Mouse (Mus musculus) forebrain, embryonic 16.5 days (tissue): Measurements from ENCODE around the gene Sdc1. TPM values are rescaled to one million over a fixed set of nuclear protein-coding genes. Genes with fewer than 3 reads are reported as not detected.

Experiments
- ATAC-seq: fragments of 200-750 bp; cut with Nextera tagmentation; 2 replicates; pipeline ENCODE4 v1.8.0; 2017; ENCODE audit warnings: mild to moderate bottlenecking, moderate library complexity
- H3K27ac ChIP-seq: fragments of 300-500 bp; sonication (generic); 2 replicates; pipeline ENCODE4 v1.5.1; 2014; ENCODE audit warnings: low read length, control low read depth
- H3K27me3 ChIP-seq: fragments of 300-500 bp; sonication (generic); replicated peaks from 2 replicates; pipeline ENCODE4 v1.6.1; 2014; ENCODE audit warnings: low read length; ENCODE audit not compliant: control insufficient read depth, insufficient read depth
- H3K36me3 ChIP-seq: fragments of 300-500 bp; sonication (generic); 2 replicates; pipeline ENCODE4 v1.6.1; 2014; ENCODE audit not compliant: control insufficient read depth, insufficient read depth
- H3K4me1 ChIP-seq: fragments of 300-500 bp; sonication (generic); replicated peaks from 2 replicates; pipeline ENCODE4 v1.6.1; 2014; ENCODE audit warnings: low read length; ENCODE audit not compliant: control insufficient read depth, insufficient read depth
- H3K4me2 ChIP-seq: fragments of 300-500 bp; sonication (generic); 2 replicates; pipeline ENCODE4 v1.6.1; 2014; ENCODE audit warnings: mild to moderate bottlenecking, low read length, control low read depth
- H3K4me3 ChIP-seq: fragments of 300-500 bp; sonication (generic); replicated peaks from 2 replicates; pipeline ENCODE4 v1.5.1; 2014; ENCODE audit warnings: mild to moderate bottlenecking, low read length, control low read depth
- H3K9ac ChIP-seq: fragments of 300-500 bp; sonication (generic); replicated peaks from 2 replicates; pipeline ENCODE4 v1.6.1; 2014; ENCODE audit warnings: low read depth, low read length, control low read depth
- H3K9me3 ChIP-seq: fragments of 300-500 bp; sonication (generic); 2 replicates; pipeline ENCODE4 v1.6.1; 2016; ENCODE audit warnings: low read length; ENCODE audit not compliant: control insufficient read depth
- WGBS: fragments of 180-500 bp; shearing (Covaris S2); extraction: QIAGEN DNeasy Blood & Tissue Kit; methylation state at CpG from one replicate; pipeline ENCODE4 v1.1.7; 2014; 5-methylcytosine and 5-hydroxymethylcytosine counted together
- polyA plus RNA-seq: library from polyadenylated mRNA; unstranded; fragments of >200 nt; fragmentation: Nextera tagmentation; extraction: Ambion mirVana; gene quantifications from 2 replicates; pipeline ENCODE4 v1.2.1, GENCODE M21; 2015

Sdc1 gene
- polyA plus RNA-seq, 1 experiment from 2014 or later = 25.0 TPM

GRCm38 (mm10) chr12:8829661-8830040 lies 58.5 kb downstream of the Sdc1 start:
- Histone ChIP-seq H3K4me2 (no peak overlapping the region), H3K9ac (no peak overlapping the region), H3K27me3 (no peaks in the 10 kb centered on the region), H3K4me3 (no peak overlapping the region), H3K9me3 (no peaks in the 10 kb centered on the region), H3K36me3 (no peaks in the 10 kb centered on the region), H3K4me1 (no peaks in the 10 kb centered on the region), H3K27ac (no peak overlapping the region)
- ATAC-seq = no peak
- 98% methylated on average over 5 of the region's 5 CpGs for WGBS

DNA sequence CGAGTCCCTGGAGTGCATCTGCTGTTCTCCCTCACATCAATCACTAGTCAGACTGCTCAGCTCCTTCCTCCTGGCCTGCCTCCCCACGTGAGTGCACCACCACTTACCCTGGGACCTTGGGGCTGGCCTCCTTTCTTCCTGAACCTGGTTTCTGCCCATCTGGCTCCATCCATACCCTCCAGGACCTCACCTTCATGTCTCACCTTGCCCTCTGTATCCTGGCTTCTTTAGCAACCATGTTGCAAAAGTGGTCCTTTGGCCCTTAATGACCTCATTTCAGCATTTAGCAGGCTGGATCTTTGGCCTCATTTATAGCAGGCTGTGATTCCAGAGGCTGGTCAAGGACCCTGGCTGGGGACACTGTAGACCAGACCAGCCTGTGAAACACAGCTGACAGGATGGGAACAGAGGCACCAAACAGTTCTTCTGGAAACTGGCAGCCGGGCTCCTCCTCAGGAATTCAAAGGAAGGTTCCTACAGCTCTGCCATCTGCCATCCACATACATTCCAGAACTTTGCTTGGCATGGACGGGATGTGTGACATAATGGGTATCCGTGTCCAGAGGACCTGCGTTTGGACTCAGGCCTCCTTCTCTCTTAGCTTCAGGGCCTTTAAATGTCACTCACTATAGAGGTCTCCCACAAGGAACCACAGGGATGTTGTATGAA lies 60.0 kb downstream of the Sdc1 start:
- no peak overlapping the region for H3K27ac ChIP-seq
- no peak for ATAC-seq
- no peaks in the 10 kb centered on the region for H3K9me3 ChIP-seq
- H3K27me3 ChIP-seq = no peaks in the 10 kb centered on the region
- no peak overlapping the region for H3K4me2 ChIP-seq
- H3K36me3 ChIP-seq = no peaks in the 10 kb centered on the region
- H3K9ac ChIP-seq = no peak overlapping the region
- no peaks in the 10 kb centered on the region for H3K4me1 ChIP-seq
- 65% methylated on average over 6 of the region's 6 CpGs for WGBS
- H3K4me3 ChIP-seq = no peak overlapping the region

GRCm38 (mm10) chr12:8831710-8832109 lies 60.6 kb downstream of the Sdc1 start:
- WGBS = 90% methylated on average over 6 of the region's 6 CpGs
- Histone ChIP-seq H3K36me3 (no peaks in the 10 kb centered on the region), H3K4me1 (no peaks in the 10 kb centered on the region), H3K4me2 (no peak overlapping the region), H3K27ac (no peak overlapping the region), H3K9ac (no peak overlapping the region), H3K9me3 (no peaks in the 10 kb centered on the region), H3K4me3 (no peak overlapping the region), H3K27me3 (no peaks in the 10 kb centered on the region)
- ATAC-seq = no peak

GRCm38 (mm10) chr12:8840782-8841325 lies 69.7 kb downstream of the Sdc1 start:
- 74% methylated on average over 7 of the region's 7 CpGs for WGBS
- no peaks in the 10 kb centered on the region for H3K4me1 ChIP-seq

DNA sequence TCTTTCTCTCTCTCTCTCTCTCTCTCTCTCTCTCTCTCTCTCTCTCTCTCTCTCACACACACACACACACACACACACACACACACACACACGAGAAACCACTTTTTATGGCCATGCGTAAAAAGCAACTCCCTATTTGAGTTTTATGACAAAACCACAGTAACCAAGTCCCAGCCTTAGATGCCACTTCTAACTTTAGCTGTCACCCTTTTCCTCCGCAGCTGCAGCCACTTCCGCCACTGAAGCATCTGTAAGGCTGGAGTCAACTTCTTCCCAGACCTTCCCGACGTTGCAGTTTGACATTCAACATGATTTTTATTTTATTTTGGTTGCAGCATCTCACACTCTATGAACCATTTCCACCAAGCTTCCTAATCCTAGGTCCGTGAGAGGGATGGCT lies 71.6 kb downstream of the Sdc1 start:
- no peaks in the 10 kb centered on the region for H3K4me1 ChIP-seq
- H3K27me3 ChIP-seq = no peaks in the 10 kb centered on the region
- no peak overlapping the region for H3K9ac ChIP-seq
- no peak overlapping the region for H3K4me2 ChIP-seq
- no peak overlapping the region for H3K4me3 ChIP-seq
- H3K9me3 ChIP-seq = no peaks in the 10 kb centered on the region
- H3K36me3 ChIP-seq = no peaks in the 10 kb centered on the region
- H3K27ac ChIP-seq = no peak overlapping the region
- no peak for ATAC-seq
- 84% methylated on average over 7 of the region's 7 CpGs for WGBS

More at GRCm38 (mm10) chr12:8840782-8841325, 69.7 kb downstream of the Sdc1 start:
- no peak overlapping the region for H3K4me2 ChIP-seq
- no peaks in the 10 kb centered on the region for H3K36me3 ChIP-seq
- no peak overlapping the region for H3K9ac ChIP-seq
- ATAC-seq = no peak
- H3K27me3 ChIP-seq = no peaks in the 10 kb centered on the region
- H3K27ac ChIP-seq = no peak overlapping the region
- H3K4me3 ChIP-seq = no peak overlapping the region
- H3K9me3 ChIP-seq = no peaks in the 10 kb centered on the region

Other genes with a start within 250 kb of the Sdc1 start
- gene Slc7a15, start 172.3 kb upstream of the Sdc1 start, polyA plus RNA-seq = not detected in 2 replicates
- gene Pum2, start 97.2 kb upstream of the Sdc1 start, polyA plus RNA-seq = 67.6 and 75.1 TPM in 2 replicates
- gene Laptm4a, start 150.3 kb downstream of the Sdc1 start, polyA plus RNA-seq = 280 and 300 TPM in 2 replicates
- 0.15 and 1.1 TPM in 2 replicates for gene Matn3, start 176.6 kb downstream of the Sdc1 start, polyA plus RNA-seq
- 25.5 and 28.6 TPM in 2 replicates for gene Wdr35, start 202.6 kb downstream of the Sdc1 start, polyA plus RNA-seq